ENCODE assay signal across 7 mouse cellular contexts in the genomic region with DNA sequence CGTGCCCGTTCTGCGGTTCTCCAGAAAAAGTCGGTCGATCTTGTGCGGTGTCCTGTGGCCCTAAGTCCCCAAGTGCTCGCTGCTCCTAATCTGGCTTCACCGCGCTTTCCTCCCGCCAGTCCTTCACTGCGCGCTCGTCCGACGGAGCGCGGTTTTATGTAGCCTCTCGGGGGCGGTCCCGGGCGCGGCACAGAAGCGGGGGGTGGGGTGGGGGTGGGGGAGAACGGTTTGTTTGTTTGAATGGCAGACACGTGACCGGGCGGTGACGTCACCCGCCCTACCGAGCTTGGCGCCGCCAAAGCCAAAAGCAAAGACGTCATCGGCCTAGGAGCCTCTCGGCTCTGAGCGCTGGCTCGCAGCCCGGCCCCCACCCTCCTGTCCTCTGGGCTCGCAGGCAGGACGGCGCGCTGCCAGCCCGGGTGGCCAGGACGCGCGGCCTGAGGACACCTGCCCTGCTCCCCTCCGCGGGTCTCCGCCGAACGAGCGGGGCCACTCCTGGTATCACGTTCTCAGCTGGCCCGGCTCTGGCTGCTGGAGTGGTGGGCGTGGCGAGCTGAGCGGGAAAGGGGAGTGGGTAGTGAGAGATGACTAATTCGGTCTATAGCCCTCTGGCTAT. TPM values are rescaled to one million over a fixed set of nuclear protein-coding genes. Genes with fewer than 3 reads are reported as not detected.
DNase-seq lines count a peak whose midpoint lies in the region; ATAC-seq lines count a peak whose summit lies in the region.

No protein-coding gene starts in this region.

- peak; percentile 89 for ATAC-seq in embryonic facial prominence, embryonic 11.5 days (replicated peaks; ENCODE audit: insufficient number of reproducible peaks, low FRiP score, low TSS enrichment, low read depth)
- peak; percentile 89 for ATAC-seq in limb, embryonic 11.5 days (ENCODE audit: insufficient number of reproducible peaks, low FRiP score, low TSS enrichment, low read depth)
- peak; percentile 91 for ATAC-seq in midbrain, embryonic 14.5 days (ENCODE audit: low FRiP score, low TSS enrichment)

- H3K9ac ChIP-seq in embryonic facial prominence, embryonic 11.5 days (replicated peaks; ENCODE audit: low read length): peak overlapping the region; percentile 92
- peak overlapping the region; percentile 94 for H3K9ac ChIP-seq in limb, embryonic 11.5 days (ENCODE audit: low read length)
- peak overlapping the region; percentile 96 for H3K9ac ChIP-seq in midbrain, embryonic 14.5 days (replicated peaks; ENCODE audit: low read length)

- H3K27me3 ChIP-seq in embryonic facial prominence, embryonic 11.5 days (ENCODE audit: control insufficient read depth, insufficient read depth, low read length): no peaks in the 10 kb centered on the region
- no peaks in the 10 kb centered on the region for H3K27me3 ChIP-seq in limb, embryonic 11.5 days (ENCODE audit: control insufficient read depth, insufficient read depth, low read length)
- no peaks in the 10 kb centered on the region for H3K27me3 ChIP-seq in midbrain, embryonic 14.5 days (ENCODE audit: control insufficient read depth, insufficient read depth, low read length)

- no peaks in the 10 kb centered on the region for H3K36me3 ChIP-seq in embryonic facial prominence, embryonic 11.5 days (replicated peaks; ENCODE audit: control insufficient read depth, insufficient read depth, low read depth, low read length)
- H3K36me3 ChIP-seq in limb, embryonic 11.5 days (ENCODE audit: control insufficient read depth, insufficient read depth, low read length): peaks cover 3% of the 10 kb centered on the region; the same call in 1 of the 2 replicates
- H3K36me3 ChIP-seq in midbrain, embryonic 14.5 days (ENCODE audit: control insufficient read depth, insufficient read depth, low read length): peaks cover 6% of the 10 kb centered on the region; the same call in 1 of the 2 replicates

- no peaks in the 10 kb centered on the region; the same call in 1 of the 2 replicates for H3K4me1 ChIP-seq in embryonic facial prominence, embryonic 11.5 days (ENCODE audit: control insufficient read depth, insufficient read depth, low read length)
- H3K4me1 ChIP-seq in limb, embryonic 11.5 days (ENCODE audit: control insufficient read depth, insufficient read depth, low read length): peaks cover 18% of the 10 kb centered on the region; the same call in 1 of the 2 replicates
- H3K4me1 ChIP-seq in midbrain, embryonic 14.5 days (ENCODE audit: control insufficient read depth, insufficient read depth, low read length): peaks cover 37% of the 10 kb centered on the region

- H3K27ac ChIP-seq in embryonic facial prominence, embryonic 11.5 days (replicated peaks; ENCODE audit: low read depth, low read length): peak overlapping the region; percentile 98
- H3K27ac ChIP-seq in limb, embryonic 11.5 days (replicated peaks; ENCODE audit: low read depth, low read length): peak overlapping the region; percentile 96
- peak overlapping the region; percentile 99 for H3K27ac ChIP-seq in midbrain, embryonic 14.5 days (replicated peaks; ENCODE audit: low read depth, low read length)

- peak overlapping the region; percentile 64 for H3K4me2 ChIP-seq in embryonic facial prominence, embryonic 11.5 days (ENCODE audit: low read depth, low read length)
- H3K4me2 ChIP-seq in limb, embryonic 11.5 days (ENCODE audit: low read depth, severe bottlenecking): peak overlapping the region; percentile 73
- H3K4me2 ChIP-seq in midbrain, embryonic 14.5 days (ENCODE audit: low read length): peak overlapping the region; percentile 86

- WGBS in embryonic facial prominence, embryonic 11.5 days: under 1% methylated on average over 55 of the region's 58 CpGs
- WGBS in limb, embryonic 11.5 days: under 1% methylated on average over 58 of the region's 58 CpGs
- under 1% methylated on average over 58 of the region's 58 CpGs for WGBS in midbrain, embryonic 14.5 days

- no peaks in the 10 kb centered on the region for H3K9me3 ChIP-seq in embryonic facial prominence, embryonic 11.5 days (replicated peaks; ENCODE audit: control insufficient read depth, low read length)
- no peaks in the 10 kb centered on the region for H3K9me3 ChIP-seq in limb, embryonic 11.5 days (ENCODE audit: control insufficient read depth, low read length)
- no peaks in the 10 kb centered on the region for H3K9me3 ChIP-seq in midbrain, embryonic 14.5 days (ENCODE audit: control insufficient read depth, low read length)

- peak; percentile 98 for DNase-seq in adrenal gland, postnatal 14 days
- DNase-seq in embryonic facial prominence, embryonic 11.5 days (ENCODE audit: low spot score): peak; percentile 98
- peak; percentile 100 for DNase-seq in heart, adult 11 months
- DNase-seq in kidney, adult 18-20 months: peak; percentile 99
- DNase-seq in limb, embryonic 11.5 days (ENCODE audit: low spot score): peak; percentile 94
- peak; percentile 99 for DNase-seq in midbrain, embryonic 14.5 days
- DNase-seq in spleen, adult 18-20 months: peak; percentile 91 to 92

- H3K4me3 ChIP-seq in embryonic facial prominence, embryonic 11.5 days (ENCODE audit: low read depth, low read length): peak overlapping the region; percentile 79
- H3K4me3 ChIP-seq in limb, embryonic 11.5 days (ENCODE audit: low read depth, low read length): peak overlapping the region; percentile 75
- peak overlapping the region; percentile 75 for H3K4me3 ChIP-seq in midbrain, embryonic 14.5 days (replicated peaks; ENCODE audit: low read depth, low read length)

RNA-seq across cellular contexts. Expression of gene Ergic1, which starts 52.8 kb away (rescaled TPM):
- 126 and 143 TPM in 2 replicates for total RNA-seq in adrenal gland, postnatal 14 days (2021)
- 133 and 138 TPM in 2 replicates for polyA plus RNA-seq in embryonic facial prominence, embryonic 11.5 days (2014; fragmentation: Nextera tagmentation; extraction: Ambion mirVana)
- 134 and 143 TPM in 2 replicates for polyA plus RNA-seq in limb, embryonic 11.5 days (2014; fragmentation: Nextera tagmentation; extraction: Ambion mirVana)
- polyA plus RNA-seq in midbrain, embryonic 14.5 days (2014; fragmentation: Nextera tagmentation; extraction: Ambion mirVana): 117 and 129 TPM in 2 replicates

RNA-seq across cellular contexts. Expression of gene Dusp1, which starts 53.5 kb away (rescaled TPM):
- 56.6 and 66.3 TPM in 2 replicates for total RNA-seq in adrenal gland, postnatal 14 days (2021)
- polyA plus RNA-seq in embryonic facial prominence, embryonic 11.5 days (2014; fragmentation: Nextera tagmentation; extraction: Ambion mirVana): 25.4 and 27.5 TPM in 2 replicates
- polyA plus RNA-seq in limb, embryonic 11.5 days (2014; fragmentation: Nextera tagmentation; extraction: Ambion mirVana): 22.8 and 26.0 TPM in 2 replicates
- polyA plus RNA-seq in midbrain, embryonic 14.5 days (2014; fragmentation: Nextera tagmentation; extraction: Ambion mirVana): 44.2 and 45.8 TPM in 2 replicates

Comparison
In these comparisons a context has a peak if more than half of its experiments do, and no peak if none do; other contexts are left out.
1. Peak in every context shown above with its lines: DNase-seq, ATAC-seq, H3K4me3 ChIP-seq and H3K27ac ChIP-seq.